Mouse (Mus musculus) lung, postnatal 0 days (tissue): ENCODE results near the gene Lim2. TPM values are rescaled to one million over a fixed set of nuclear protein-coding genes. Genes with fewer than 3 reads are reported as not detected.
"Not testable (repeated sequence)": the region's sequence is repeated elsewhere in the genome, so short reads cannot be mapped to it uniquely, and the experiment has no call there.

ENCODE experiments used
- ATAC-seq: fragments of 200-750 bp; cut with Nextera tagmentation; 2 replicates; pipeline ENCODE4 v1.8.0; 2017; ENCODE audit warnings: moderate library complexity
- DNase-seq: peaks from one replicate; pipeline ENCODE4 v3.0.0-alpha.2; 2016; ENCODE audit warnings: low spot score
- H3K27ac ChIP-seq: fragments of 300-500 bp; sonication (generic); 2 replicates; pipeline ENCODE4 v1.5.1; 2014; ENCODE audit warnings: antibody characterized with exemption, mild to moderate bottlenecking, low read length, mixed read lengths
- H3K27me3 ChIP-seq: fragments of 300-500 bp; sonication (generic); replicated peaks from 2 replicates; pipeline ENCODE4 v1.6.1; 2014; ENCODE audit warnings: low read length, mixed read lengths; ENCODE audit not compliant: insufficient read depth
- H3K36me3 ChIP-seq: fragments of 300-500 bp; sonication (generic); 2 replicates; pipeline ENCODE4 v1.6.1; 2014; ENCODE audit warnings: low read length, mixed read lengths; ENCODE audit not compliant: insufficient read depth
- H3K4me1 ChIP-seq: fragments of 300-500 bp; sonication (generic); 2 replicates; pipeline ENCODE4 v1.6.1; 2014; ENCODE audit warnings: antibody characterized with exemption, low read depth, low read length, mixed read lengths; ENCODE audit not compliant: insufficient read depth
- H3K4me2 ChIP-seq: fragments of 300-500 bp; sonication (generic); replicated peaks from 2 replicates; pipeline ENCODE4 v1.6.1; 2014; ENCODE audit warnings: low read depth, mild to moderate bottlenecking, low read length, moderate library complexity, mixed read lengths
- H3K4me3 ChIP-seq: fragments of 300-500 bp; sonication (generic); 2 replicates; pipeline ENCODE4 v1.5.1; 2014; ENCODE audit warnings: low read depth, low read length
- H3K9ac ChIP-seq: fragments of 300-500 bp; sonication (generic); replicated peaks from 2 replicates; pipeline ENCODE4 v1.6.1; 2014; ENCODE audit warnings: low read depth, mild to moderate bottlenecking
- H3K9me3 ChIP-seq: fragments of 300-500 bp; sonication (generic); 2 replicates; pipeline ENCODE4 v1.6.1; 2016; ENCODE audit warnings: low read length, mixed read lengths
- CTCF ChIP-seq: IDR thresholded peaks from 2 replicates; pipeline ENCODE4 v1.5.1; 2016; ENCODE audit warnings: antibody characterized with exemption, mild to moderate bottlenecking
- EP300 ChIP-seq: IDR thresholded peaks from 2 replicates; pipeline ENCODE4 v1.6.1; 2016; ENCODE audit warnings: antibody characterized with exemption, mild to moderate bottlenecking, control low read depth
- WGBS: fragments of 180-500 bp; shearing (Covaris S2); extraction: QIAGEN DNeasy Blood & Tissue Kit; methylation state at CpG from one replicate; pipeline ENCODE4 v1.1.7; 2014; 5-methylcytosine and 5-hydroxymethylcytosine counted together
- polyA plus RNA-seq: library from polyadenylated mRNA; unstranded; fragments of >200 nt; fragmentation: Nextera tagmentation; extraction: Ambion mirVana; gene quantifications from 2 replicates; pipeline ENCODE4 v1.2.1, GENCODE M21; 2015

Gene Lim2
- polyA plus RNA-seq, 1 experiment from 2014 or later: not detected

DNA sequence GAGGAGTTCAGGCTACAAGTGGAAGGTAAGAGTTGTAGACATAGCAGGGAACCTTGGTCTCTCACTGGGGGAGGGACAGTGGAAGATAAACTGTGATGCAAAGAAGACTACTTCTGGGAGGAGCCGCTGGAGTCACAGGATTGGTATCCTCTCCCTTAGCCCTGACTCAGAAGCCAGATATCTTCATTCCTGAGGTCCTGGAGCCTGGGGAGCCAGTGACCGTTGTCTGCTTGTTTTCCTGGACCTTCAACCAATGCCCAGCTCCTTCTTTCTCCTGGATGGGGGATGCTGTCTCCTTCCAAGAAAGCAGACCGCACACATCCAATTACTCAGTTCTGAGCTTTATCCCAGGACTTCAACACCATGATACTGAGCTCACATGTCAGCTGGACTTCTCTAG lies 18.4 kb upstream of the Lim2 start:
- DNase-seq: no peak
- no peak for TF ChIP-seq EP300
- no peak for TF ChIP-seq CTCF
- no peaks in the 10 kb centered on the region for H3K36me3 ChIP-seq

DNA sequence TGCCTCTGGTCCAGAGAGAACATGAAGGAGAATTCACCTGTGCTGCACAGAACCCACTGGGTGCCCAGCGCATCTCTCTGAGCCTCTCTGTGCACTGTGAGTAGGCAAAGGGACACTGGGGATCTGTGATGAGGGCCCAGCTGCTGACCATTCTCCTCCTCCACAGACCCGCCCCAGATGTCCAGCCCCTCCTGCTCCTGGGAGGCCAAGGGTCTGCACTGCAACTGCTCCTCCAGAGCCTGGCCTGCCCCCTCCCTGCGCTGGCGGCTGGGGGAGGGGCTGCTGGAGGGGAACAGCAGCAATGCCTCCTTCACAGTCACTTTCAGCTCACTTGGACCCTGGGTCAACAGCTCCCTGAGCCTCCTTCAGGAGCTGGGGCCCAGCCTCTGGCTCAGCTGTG lies 15.7 kb upstream of the Lim2 start:
- H3K27me3 ChIP-seq, H3K9me3 ChIP-seq, H3K9ac ChIP-seq, H3K36me3 ChIP-seq, H3K4me1 ChIP-seq, DNase-seq, H3K4me2 ChIP-seq, H3K4me3 ChIP-seq, H3K27ac ChIP-seq, ATAC-seq: not testable (repeated sequence)
- WGBS: 42% methylated on average over 2 of the region's 4 CpGs

More for the DNA sequence above, 18.4 kb upstream of the Lim2 start:
- Histone ChIP-seq H3K9me3 (no peaks in the 10 kb centered on the region), H3K27me3 (no peaks in the 10 kb centered on the region), H3K9ac (no peak overlapping the region), H3K4me2 (no peak overlapping the region), H3K4me3 (no peak overlapping the region), H3K27ac (no peak overlapping the region), H3K4me1 (no peaks in the 10 kb centered on the region)
- WGBS: 70% methylated on average over 3 of the region's 3 CpGs
- ATAC-seq: no peak

DNA sequence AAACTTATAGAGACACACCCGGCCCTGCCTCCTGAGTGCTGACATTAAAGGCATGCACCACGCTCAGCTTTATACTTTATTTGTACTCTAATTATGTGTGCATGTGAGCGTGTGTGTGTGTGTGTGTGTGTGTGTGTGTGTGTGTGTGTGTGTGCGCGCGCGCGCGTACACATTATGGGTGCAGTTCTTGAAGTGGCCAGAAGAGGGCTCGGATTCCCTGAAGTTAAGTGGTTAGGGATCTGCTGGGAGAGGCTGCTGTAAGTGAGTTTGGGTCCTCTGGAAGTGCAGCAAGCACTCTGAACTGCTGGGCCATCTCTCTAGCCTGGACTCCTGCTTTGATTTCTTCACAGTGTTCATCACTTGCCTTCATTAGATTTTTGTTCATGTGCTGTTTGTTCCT lies 10.2 kb upstream of the Lim2 start:
- no peak overlapping the region for H3K9ac ChIP-seq
- H3K4me3 ChIP-seq: no peak overlapping the region
- TF ChIP-seq CTCF (no peak), EP300 (no peak)
- no peaks in the 10 kb centered on the region for H3K4me1 ChIP-seq
- H3K36me3 ChIP-seq: no peaks in the 10 kb centered on the region
- ATAC-seq: no peak
- no peak overlapping the region for H3K4me2 ChIP-seq
- H3K27me3 ChIP-seq: no peaks in the 10 kb centered on the region
- no peaks in the 10 kb centered on the region for H3K9me3 ChIP-seq
- WGBS: 81% methylated on average over 10 of the region's 10 CpGs
- no peak for DNase-seq
- H3K27ac ChIP-seq: no peak overlapping the region

DNA sequence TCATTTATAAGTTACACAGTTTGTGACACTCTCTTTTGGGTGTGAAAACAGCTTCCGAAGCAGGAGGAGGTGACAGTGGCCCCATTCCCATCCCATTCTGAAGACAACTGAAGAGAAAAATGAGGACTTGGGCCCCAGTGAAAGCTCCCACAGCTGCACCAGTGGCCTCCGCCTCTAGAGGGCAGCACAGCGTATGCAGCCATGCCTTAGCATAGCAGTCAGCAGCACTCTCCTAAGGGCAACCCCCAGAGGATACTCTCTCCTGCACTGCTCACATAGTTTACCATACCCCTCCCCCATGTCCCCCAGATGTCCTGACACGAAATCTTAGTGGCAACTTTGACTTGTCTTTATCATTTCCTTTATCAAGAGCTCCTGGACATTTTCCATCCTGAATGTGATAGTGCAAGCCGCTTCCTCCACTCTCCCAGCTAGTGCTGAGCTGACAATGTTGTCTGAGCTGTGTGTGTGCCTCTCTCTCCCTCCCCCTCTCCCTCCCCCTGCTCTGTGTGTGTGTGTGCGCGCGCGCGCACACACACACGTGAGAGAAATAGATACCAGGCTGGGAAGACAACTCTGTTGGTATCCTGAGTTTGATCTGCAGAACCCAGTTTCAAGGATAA lies 4.4 kb upstream of the Lim2 start:
- ATAC-seq (peak; percentile 95), DNase-seq (peak; percentile 86)
- Histone ChIP-seq H3K4me1 (no peaks in the 10 kb centered on the region), H3K4me2 (no peak overlapping the region), H3K36me3 (no peaks in the 10 kb centered on the region), H3K9ac (no peak overlapping the region), H3K27me3 (no peaks in the 10 kb centered on the region), H3K4me3 (no peak overlapping the region), H3K27ac (no peak overlapping the region), H3K9me3 (no peaks in the 10 kb centered on the region)
- peak; percentile 96 for TF ChIP-seq CTCF
- no peak for TF ChIP-seq EP300
- WGBS: 5% methylated on average over 11 of the region's 11 CpGs

DNA sequence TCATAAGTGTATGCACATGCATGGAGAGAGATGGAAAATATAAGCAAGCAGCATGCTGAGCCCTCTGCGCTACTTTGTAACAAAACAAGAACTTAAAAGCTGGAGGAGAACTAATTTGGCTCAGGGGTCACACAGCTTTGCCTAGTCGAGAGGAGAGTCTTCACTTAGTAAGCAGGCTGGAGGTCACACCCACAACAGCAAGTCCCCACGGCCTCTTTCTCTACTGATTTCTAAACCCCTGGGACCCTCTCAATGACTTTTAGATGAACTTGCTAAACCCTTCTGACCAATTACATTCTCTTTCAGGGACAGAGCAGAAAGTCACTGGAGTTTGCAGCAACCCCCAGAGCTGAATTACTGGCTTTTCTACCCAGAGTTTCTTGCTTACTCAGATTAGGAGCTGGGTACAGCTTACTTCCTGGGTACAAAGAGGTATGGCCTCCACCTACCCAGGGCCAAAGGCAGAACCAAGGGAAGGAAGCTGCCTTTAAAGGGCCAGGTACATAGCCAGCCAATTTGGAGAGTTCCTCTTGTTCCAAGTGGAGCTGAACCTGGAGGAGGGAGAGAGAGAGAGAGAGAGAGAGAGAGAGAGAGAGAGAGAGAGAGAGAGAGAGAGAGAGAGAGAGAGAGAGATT lies 3.4 kb upstream of the Lim2 start:
- ATAC-seq (no peak), DNase-seq (no peak)

DNA sequence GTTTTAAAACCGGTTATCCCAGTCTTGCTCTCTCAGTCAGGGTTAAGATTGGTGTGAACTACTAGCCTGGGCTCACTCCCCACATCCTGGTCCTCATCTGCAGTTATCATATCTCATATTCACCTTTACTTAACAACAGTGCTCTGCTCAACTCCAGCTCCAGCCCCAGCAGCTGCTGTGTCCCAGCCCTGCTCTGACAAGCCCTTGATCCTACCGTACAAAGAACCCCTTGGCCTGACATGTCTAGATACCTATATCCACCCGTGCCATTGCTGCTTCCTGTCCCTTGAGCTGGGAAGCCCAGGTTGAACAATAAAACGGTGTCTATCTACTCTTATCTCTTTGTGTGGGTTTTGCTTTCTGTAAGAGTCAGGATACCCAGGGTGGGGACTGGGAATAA lies 2.0 kb downstream of the Lim2 start:
- Histone ChIP-seq H3K4me2 (no peak overlapping the region), H3K4me1 (no peaks in the 10 kb centered on the region), H3K9me3 (no peaks in the 10 kb centered on the region), H3K27ac (no peak overlapping the region), H3K9ac (no peak overlapping the region), H3K4me3 (no peak overlapping the region), H3K36me3 (no peaks in the 10 kb centered on the region), H3K27me3 (no peaks in the 10 kb centered on the region)
- TF ChIP-seq CTCF (no peak), EP300 (no peak)
- WGBS: 49% methylated on average over 4 of the region's 4 CpGs
- no peak for DNase-seq
- ATAC-seq: no peak

More for the DNA sequence above, 3.4 kb upstream of the Lim2 start:
- Histone ChIP-seq H3K4me3 (no peak overlapping the region), H3K4me1 (no peaks in the 10 kb centered on the region), H3K4me2 (no peak overlapping the region), H3K9me3 (no peaks in the 10 kb centered on the region), H3K9ac (no peak overlapping the region), H3K36me3 (no peaks in the 10 kb centered on the region), H3K27ac (no peak overlapping the region), H3K27me3 (no peaks in the 10 kb centered on the region)
- whole genome bisulfite sequencing: 52% methylated on average over 3 of the region's 3 CpGs
- no peak for TF ChIP-seq EP300
- no peak for TF ChIP-seq CTCF
